Mouse (Mus musculus) spleen, postnatal 10 days (tissue): ENCODE data around the gene Tspan15.
A peak's percentile ranks its signal among the peaks of the same experiment; 100 is the strongest.

Experiments used
- DNase-seq, 2 experiments: peaks; one replicate each; pipeline ENCODE4 v3.0.0; 2021 to 2022; ENCODE audit warnings: low spot score in 2 of 2

The Tspan15 gene

GRCm38 (mm10) chr10:62228126-62228525, 2.9 kb downstream of the Tspan15 start:
- no peak for DNase-seq

GRCm38 (mm10) chr10:62225839-62226238, 5.2 kb downstream of the Tspan15 start:
- DNase-seq, result no peak

- no peak for DNase-seq
These were observed 6.8 kb downstream of the Tspan15 start for GRCm38 (mm10) chr10:62224231-62224630.

GRCm38 (mm10) chr10:62222777-62223176, 8.3 kb downstream of the Tspan15 start:
- DNase-seq, result no peak

GRCm38 (mm10) chr10:62221647-62222046, 9.4 kb downstream of the Tspan15 start:
- DNase-seq, result no peak

GRCm38 (mm10) chr10:62220732-62221514, 10.1 kb downstream of the Tspan15 start:
- no peak for DNase-seq

GRCm38 (mm10) chr10:62218789-62219172, 12.3 kb downstream of the Tspan15 start:
- no peak for DNase-seq

- DNase-seq, result no peak
These were observed 12.8 kb downstream of the Tspan15 start for GRCm38 (mm10) chr10:62218044-62218788.

- DNase-seq, result no peak
These were observed 13.9 kb downstream of the Tspan15 start for GRCm38 (mm10) chr10:62217196-62217595.

- DNase-seq, result peak in 1 of 2 experiments; percentile 37
These were observed 14.5 kb downstream of the Tspan15 start for GRCm38 (mm10) chr10:62216595-62216994.

- no peak for DNase-seq
These were observed 15.4 kb downstream of the Tspan15 start for GRCm38 (mm10) chr10:62215633-62216032.

- no peak for DNase-seq
These were observed 15.9 kb downstream of the Tspan15 start for GRCm38 (mm10) chr10:62215169-62215616.

GRCm38 (mm10) chr10:62211310-62211709, 19.7 kb downstream of the Tspan15 start:
- DNase-seq, result no peak

GRCm38 (mm10) chr10:62208241-62208896, 22.7 kb downstream of the Tspan15 start:
- no peak for DNase-seq

- DNase-seq, result no peak
These were observed 28.5 kb downstream of the Tspan15 start for GRCm38 (mm10) chr10:62202574-62202973.

- no peak for DNase-seq
These were observed 32.2 kb downstream of the Tspan15 start for GRCm38 (mm10) chr10:62198891-62199290.

- DNase-seq, result no peak
These were observed 33.6 kb downstream of the Tspan15 start for GRCm38 (mm10) chr10:62197403-62197802.

- DNase-seq, result no peak
These were observed 35.7 kb downstream of the Tspan15 start for GRCm38 (mm10) chr10:62195376-62195775.

GRCm38 (mm10) chr10:62194946-62195345, 36.1 kb downstream of the Tspan15 start:
- no peak for DNase-seq

GRCm38 (mm10) chr10:62194461-62194860, 36.6 kb downstream of the Tspan15 start:
- no peak for DNase-seq

GRCm38 (mm10) chr10:62194043-62194442, 37.0 kb downstream of the Tspan15 start:
- no peak for DNase-seq

GRCm38 (mm10) chr10:62192701-62193157, 38.3 kb downstream of the Tspan15 start:
- no peak for DNase-seq
